Mouse (Mus musculus) embryonic facial prominence, embryonic 15.5 days (tissue): Measurements from ENCODE around the gene B4galt3. TPM values are rescaled to one million over a fixed set of nuclear protein-coding genes. Genes with fewer than 3 reads are reported as not detected.

Experiments
- ATAC-seq: fragments of 200-750 bp; cut with Nextera tagmentation; 2 replicates; pipeline ENCODE4 v1.8.0; 2017; ENCODE audit warnings: low read depth, moderate TSS enrichment; ENCODE audit not compliant: insufficient number of reproducible peaks, low FRiP score, low TSS enrichment
- H3K27ac ChIP-seq: fragments of 300-500 bp; sonication (generic); replicated peaks from 2 replicates; pipeline ENCODE4 v1.5.1; 2015; ENCODE audit warnings: mild to moderate bottlenecking, inconsistent platforms
- H3K27me3 ChIP-seq: fragments of 300-500 bp; sonication (generic); 2 replicates; pipeline ENCODE4 v1.6.1; 2015; ENCODE audit warnings: inconsistent platforms
- H3K36me3 ChIP-seq: fragments of 300-500 bp; sonication (generic); 2 replicates; pipeline ENCODE4 v1.6.1; 2015; ENCODE audit warnings: mild to moderate bottlenecking, inconsistent platforms
- H3K4me1 ChIP-seq: fragments of 300-500 bp; sonication (generic); 2 replicates; pipeline ENCODE4 v1.6.1; 2015; ENCODE audit warnings: inconsistent platforms
- H3K4me2 ChIP-seq: fragments of 300-500 bp; sonication (generic); replicated peaks from 2 replicates; pipeline ENCODE4 v1.6.1; 2015; ENCODE audit warnings: mild to moderate bottlenecking, inconsistent platforms
- H3K4me3 ChIP-seq: fragments of 300-500 bp; sonication (generic); replicated peaks from 2 replicates; pipeline ENCODE4 v1.5.1; 2015; ENCODE audit warnings: mild to moderate bottlenecking, inconsistent platforms
- H3K9ac ChIP-seq: fragments of 300-500 bp; sonication (generic); 2 replicates; pipeline ENCODE4 v1.6.1; 2015; ENCODE audit warnings: inconsistent platforms
- H3K9me3 ChIP-seq: fragments of 300-500 bp; sonication (generic); replicated peaks from 2 replicates; pipeline ENCODE4 v1.6.1; 2016; ENCODE audit warnings: inconsistent platforms
- WGBS: fragments of 180-500 bp; shearing (Covaris S2); methylation state at CpG from one replicate; pipeline ENCODE4 v1.1.7; 2015; 5-methylcytosine and 5-hydroxymethylcytosine counted together
- polyA plus RNA-seq: library from polyadenylated mRNA; unstranded; fragments of >200 nt; fragmentation: Nextera tagmentation; extraction: Ambion mirVana; gene quantifications from 2 replicates; pipeline ENCODE4 v1.2.1, GENCODE M21; 2015

Gene B4galt3
- polyA plus RNA-seq, 1 experiment from 2014 or later = 86.7 TPM

DNA sequence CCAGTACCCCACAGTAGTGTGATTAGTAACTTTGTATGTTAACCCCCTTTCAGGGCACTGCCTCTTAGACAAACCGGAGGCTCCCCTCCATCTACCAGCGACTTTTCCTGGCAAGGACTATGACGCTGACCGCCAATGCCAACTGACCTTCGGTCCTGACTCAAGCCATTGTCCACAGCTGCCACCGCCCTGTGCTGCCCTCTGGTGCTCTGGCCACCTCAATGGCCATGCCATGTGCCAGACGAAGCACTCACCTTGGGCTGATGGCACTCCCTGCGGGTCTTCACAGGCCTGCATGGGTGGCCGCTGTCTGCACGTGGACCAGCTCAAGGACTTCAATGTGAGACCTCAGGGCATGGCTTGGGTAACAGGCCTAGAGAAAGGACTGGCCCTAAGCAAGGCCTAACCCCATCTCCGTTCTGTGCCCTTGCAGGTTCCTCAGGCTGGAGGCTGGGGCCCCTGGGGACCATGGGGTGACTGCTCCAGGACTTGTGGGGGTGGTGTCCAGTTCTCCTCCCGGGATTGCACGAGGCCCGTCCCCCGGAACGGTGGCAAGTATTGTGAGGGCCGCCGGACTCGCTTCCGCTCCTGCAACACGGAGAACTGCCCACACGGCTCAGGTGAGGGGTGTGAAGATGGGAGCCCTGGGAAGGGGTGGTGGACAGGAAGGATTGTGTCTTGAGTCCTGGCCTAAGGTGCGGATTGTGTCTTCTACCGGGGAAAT, 13.9 kb upstream of the B4galt3 start:
- Histone ChIP-seq H3K9me3 (no peaks in the 10 kb centered on the region), H3K27ac (no peak overlapping the region), H3K4me2 (no peak overlapping the region), H3K4me1 (peaks cover 30% of the 10 kb centered on the region), H3K27me3 (no peaks in the 10 kb centered on the region), H3K9ac (peak overlapping the region; percentile 18; the same call in 1 of the 2 replicates), H3K36me3 (peaks cover 48% of the 10 kb centered on the region), H3K4me3 (no peak overlapping the region)
- 86% methylated on average over 24 of the region's 24 CpGs for WGBS
- ATAC-seq = no peak

DNA sequence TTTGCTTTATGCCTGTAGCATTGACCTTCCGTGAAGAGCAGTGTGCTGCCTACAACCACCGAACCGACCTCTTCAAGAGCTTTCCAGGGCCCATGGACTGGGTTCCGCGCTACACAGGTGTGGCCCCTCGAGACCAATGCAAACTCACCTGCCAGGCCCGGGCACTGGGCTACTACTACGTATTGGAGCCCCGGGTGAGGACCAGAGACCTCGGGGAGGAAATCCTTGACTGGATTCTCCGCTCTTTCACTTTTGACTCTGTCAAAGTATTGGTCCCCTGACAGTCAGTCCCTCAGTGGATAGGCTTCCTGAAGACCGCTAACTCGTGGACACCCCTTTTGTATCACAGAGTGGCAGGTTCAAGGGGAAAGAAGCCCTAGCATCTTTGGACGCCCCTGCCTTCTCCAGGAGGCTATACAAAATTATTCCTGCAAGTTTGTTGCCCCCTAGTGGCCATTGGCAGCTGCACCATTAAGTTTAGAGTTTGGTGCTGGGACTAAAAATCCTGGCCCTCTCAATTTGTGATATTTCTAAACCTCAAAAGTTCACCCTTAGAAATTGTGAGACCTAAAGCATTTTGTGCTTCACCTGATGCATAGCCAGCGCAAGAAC, 13.1 kb upstream of the B4galt3 start:
- Histone ChIP-seq H3K4me1 (peaks cover 26% of the 10 kb centered on the region), H3K9me3 (no peaks in the 10 kb centered on the region), H3K4me3 (no peak overlapping the region), H3K36me3 (peaks cover 48% of the 10 kb centered on the region), H3K27ac (no peak overlapping the region), H3K4me2 (no peak overlapping the region), H3K9ac (no peak overlapping the region), H3K27me3 (no peaks in the 10 kb centered on the region)
- no peak for ATAC-seq
- WGBS = 69% methylated on average over 15 of the region's 15 CpGs

GRCm38 (mm10) chr1:171257781-171258180, 12.3 kb upstream of the B4galt3 start:
- Histone ChIP-seq H3K4me2 (no peak overlapping the region), H3K9ac (no peak overlapping the region), H3K4me3 (no peak overlapping the region), H3K36me3 (peaks cover 48% of the 10 kb centered on the region), H3K27ac (no peak overlapping the region), H3K9me3 (no peaks in the 10 kb centered on the region), H3K4me1 (peaks cover 25% of the 10 kb centered on the region), H3K27me3 (no peaks in the 10 kb centered on the region)
- ATAC-seq = no peak
- WGBS = 89% methylated on average over 9 of the region's 9 CpGs

GRCm38 (mm10) chr1:171258921-171259320, 11.2 kb upstream of the B4galt3 start:
- H3K27me3 ChIP-seq = no peaks in the 10 kb centered on the region
- H3K36me3 ChIP-seq = peaks cover 46% of the 10 kb centered on the region
- no peak overlapping the region for H3K9ac ChIP-seq
- H3K4me1 ChIP-seq = peaks cover 21% of the 10 kb centered on the region
- WGBS = 80% methylated on average over 17 of the region's 17 CpGs
- H3K27ac ChIP-seq = no peak overlapping the region
- H3K4me2 ChIP-seq = no peak overlapping the region
- H3K9me3 ChIP-seq = no peaks in the 10 kb centered on the region
- H3K4me3 ChIP-seq = no peak overlapping the region
- ATAC-seq = no peak

DNA sequence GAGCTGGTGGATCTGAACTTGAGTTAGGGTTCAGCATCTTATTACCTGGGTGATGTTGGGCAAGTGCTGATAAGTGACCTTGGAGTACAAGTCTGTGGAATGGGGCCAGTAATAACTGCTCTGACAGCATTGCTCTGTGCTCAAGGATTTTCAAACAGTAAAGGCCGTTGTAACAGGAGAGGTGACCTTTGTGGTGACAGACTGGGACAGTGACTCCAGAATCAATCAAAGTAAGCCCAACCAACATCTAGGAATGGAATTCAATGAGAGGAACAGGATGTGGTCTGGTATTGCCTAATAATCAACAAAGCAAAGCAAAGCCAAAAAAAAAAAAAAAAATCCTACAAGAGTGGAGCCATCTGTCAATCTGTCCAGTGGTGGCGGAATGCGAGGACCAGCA, 9.8 kb upstream of the B4galt3 start:
- no peak for ATAC-seq
- Histone ChIP-seq H3K9me3 (no peaks in the 10 kb centered on the region), H3K36me3 (peaks cover 36% of the 10 kb centered on the region), H3K4me1 (peaks cover 19% of the 10 kb centered on the region), H3K4me3 (no peak overlapping the region), H3K9ac (no peak overlapping the region), H3K4me2 (no peak overlapping the region), H3K27me3 (no peaks in the 10 kb centered on the region), H3K27ac (no peak overlapping the region; the same call in 1 of the 2 replicates)
- 80% methylated on average over 3 of the region's 3 CpGs for WGBS

DNA sequence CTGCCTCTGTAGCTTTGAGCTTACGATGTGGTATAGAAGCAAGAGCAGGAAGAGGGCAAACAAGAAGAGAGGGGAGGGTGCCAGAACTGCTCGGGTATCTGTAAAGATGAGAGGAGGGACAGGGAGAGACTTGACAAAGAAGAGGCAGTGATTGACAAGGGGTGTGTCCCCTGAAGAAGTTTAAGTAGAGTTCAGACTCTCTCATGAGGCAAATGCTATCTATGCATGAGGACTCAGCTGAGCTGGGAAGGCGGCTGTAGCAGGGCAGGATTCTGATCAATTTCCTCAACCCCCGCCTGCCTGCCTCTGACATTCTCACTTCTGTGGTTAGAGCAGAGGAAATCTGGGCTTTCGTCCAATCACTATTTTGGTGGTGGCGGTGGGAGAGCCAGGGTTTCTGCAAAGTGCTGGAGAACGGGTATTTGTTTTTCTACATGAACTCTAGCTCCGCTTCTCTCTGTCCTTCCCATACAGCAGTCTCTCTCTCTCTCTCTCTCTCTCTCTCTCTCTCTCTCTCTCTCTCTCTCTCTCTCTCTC, 7.5 kb upstream of the B4galt3 start:
- Histone ChIP-seq H3K4me1 (peaks cover 17% of the 10 kb centered on the region), H3K9ac (peak overlapping the region; percentile 7; the same call in 1 of the 2 replicates), H3K27me3 (no peaks in the 10 kb centered on the region), H3K4me2 (peak overlapping the region; percentile 46), H3K9me3 (no peaks in the 10 kb centered on the region), H3K4me3 (peak overlapping the region; percentile 25), H3K36me3 (peaks cover 19% of the 10 kb centered on the region), H3K27ac (peak overlapping the region; percentile 91)
- 2% methylated on average over 8 of the region's 8 CpGs for WGBS
- ATAC-seq = peak; percentile 88

DNA sequence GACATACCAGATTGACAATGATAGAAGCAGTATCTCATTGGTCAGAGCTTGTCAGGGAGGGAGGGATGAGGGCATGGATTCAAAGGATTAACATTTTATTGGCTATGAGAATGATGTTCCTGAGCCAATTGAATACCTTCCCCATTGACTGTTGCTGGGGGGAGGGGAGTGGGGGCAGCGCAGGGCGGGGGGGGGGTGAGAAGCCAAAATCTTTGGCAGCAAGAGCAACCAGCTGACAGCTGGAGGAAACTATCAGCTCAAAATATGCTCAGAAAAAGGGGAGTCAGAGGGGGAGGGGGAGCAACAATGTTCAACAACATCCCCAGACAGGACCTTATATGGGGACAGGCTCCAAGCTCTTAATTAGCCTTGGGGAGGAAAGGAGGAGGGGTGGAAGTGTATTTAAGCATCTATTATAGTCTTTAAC, 6.9 kb upstream of the B4galt3 start:
- ATAC-seq = peak; percentile 88
- H3K27me3 ChIP-seq = no peaks in the 10 kb centered on the region
- 0% methylated on average over 2 of the region's 2 CpGs for WGBS
- no peaks in the 10 kb centered on the region for H3K9me3 ChIP-seq
- peak overlapping the region; percentile 91 for H3K27ac ChIP-seq
- H3K4me1 ChIP-seq = peaks cover 17% of the 10 kb centered on the region
- peaks cover 14% of the 10 kb centered on the region; the same call in 1 of the 2 replicates for H3K36me3 ChIP-seq
- peak overlapping the region; percentile 25 for H3K4me3 ChIP-seq
- peak overlapping the region; percentile 46 for H3K4me2 ChIP-seq
- H3K9ac ChIP-seq = no peak overlapping the region

- Histone ChIP-seq H3K27me3 (no peaks in the 10 kb centered on the region), H3K9me3 (no peaks in the 10 kb centered on the region), H3K4me3 (no peak overlapping the region), H3K9ac (no peak overlapping the region), H3K27ac (peak overlapping the region; percentile 91), H3K4me1 (peaks cover 17% of the 10 kb centered on the region), H3K4me2 (peak overlapping the region; percentile 46; the same call in 1 of the 2 replicates), H3K36me3 (peaks cover 10% of the 10 kb centered on the region; the same call in 1 of the 2 replicates)
- WGBS = 76% methylated on average over 3 of the region's 3 CpGs
- ATAC-seq = no peak
Measured at GRCm38 (mm10) chr1:171263666-171264461, 6.3 kb upstream of the B4galt3 start.

- Histone ChIP-seq H3K4me1 (peaks cover 28% of the 10 kb centered on the region), H3K4me2 (no peak overlapping the region), H3K36me3 (no peaks in the 10 kb centered on the region), H3K27me3 (no peaks in the 10 kb centered on the region), H3K9ac (no peak overlapping the region), H3K9me3 (no peaks in the 10 kb centered on the region), H3K27ac (no peak overlapping the region), H3K4me3 (no peak overlapping the region)
- no peak for ATAC-seq
- WGBS = 31% methylated on average over 4 of the region's 4 CpGs
Measured at GRCm38 (mm10) chr1:171265971-171266744, 4.0 kb upstream of the B4galt3 start.

DNA sequence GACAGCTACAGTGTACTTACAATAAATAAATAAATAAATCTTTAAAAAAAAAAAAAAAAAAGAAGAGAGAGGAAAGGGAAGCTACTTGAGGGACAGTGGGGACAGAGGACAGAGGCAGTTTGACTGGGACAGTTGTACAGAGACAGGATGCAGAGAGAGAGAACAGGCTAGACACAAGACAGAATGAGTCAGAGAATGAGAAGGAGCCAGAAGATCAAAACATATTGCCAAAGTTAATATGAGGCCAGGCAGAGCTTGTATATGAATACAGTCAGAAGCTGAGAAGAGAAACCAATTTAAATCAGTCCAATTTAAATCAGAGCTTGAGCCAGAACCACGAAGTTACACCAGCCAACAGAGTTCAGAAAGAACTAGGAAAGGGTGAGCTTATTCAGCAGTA, 1.8 kb upstream of the B4galt3 start:
- no peaks in the 10 kb centered on the region for H3K27me3 ChIP-seq
- no peaks in the 10 kb centered on the region for H3K9me3 ChIP-seq
- no peak for ATAC-seq
- H3K27ac ChIP-seq = no peak overlapping the region
- no peak overlapping the region for H3K9ac ChIP-seq
- H3K4me3 ChIP-seq = no peak overlapping the region
- H3K4me2 ChIP-seq = no peak overlapping the region
- 55% methylated on average over 1 of the region's 1 CpGs for WGBS
- H3K4me1 ChIP-seq = peaks cover 26% of the 10 kb centered on the region
- peaks cover 9% of the 10 kb centered on the region for H3K36me3 ChIP-seq
